Mouse (Mus musculus) spleen, adult 2 months (tissue): ENCODE data around the gene Arid1b.

Experiments
- CTCF ChIP-seq: fragments of 200-500 bp; IDR thresholded peaks from 2 replicates; pipeline ENCODE4 v1.5.1; 2011; ENCODE audit warnings: mild to moderate bottlenecking, inconsistent platforms; ENCODE audit not compliant: insufficient read depth, insufficient read length, insufficient replicate concordance; ENCODE audit errors: extremely low read depth
- POLR2A ChIP-seq: fragments of 200-500 bp; IDR thresholded peaks from 2 replicates; pipeline ENCODE4 v1.6.1; 2011; ENCODE audit warnings: low read depth, low read length, inconsistent platforms

- TF ChIP-seq CTCF (no peak), POLR2A (no peak)
Measured at GRCm38 (mm10) chr17:5055412-5055811, 61.3 kb downstream of the Arid1b start.
